Mouse (Mus musculus) bone marrow macrophage, adult 2 months (primary cell): ENCODE data around the gene Smurf1.

Source experiments
- CTCF ChIP-seq: IDR thresholded peaks from 2 replicates; pipeline ENCODE4 v1.5.1; 2012; ENCODE audit warnings: low read depth, mild to moderate bottlenecking, low read length, moderate library complexity
- POLR2A ChIP-seq: IDR thresholded peaks from 2 replicates; pipeline ENCODE4 v1.6.1; 2012; ENCODE audit warnings: mild to moderate bottlenecking, low read depth, low read length, borderline replicate concordance

GRCm38 (mm10) chr5:144933486-144933885 is 32.2 kb downstream of the Smurf1 start:
- TF ChIP-seq CTCF, result no peak
- no peak for TF ChIP-seq POLR2A
